Mouse (Mus musculus): ENCODE data around the gene Gm28047. TPM values are rescaled to one million over a fixed set of nuclear protein-coding genes. Genes with fewer than 3 reads are reported as not detected.
A peak's percentile ranks its signal among the peaks of the same experiment; 100 is the strongest.

Gene Gm28047
- polyA plus RNA-seq, 1 experiment from 2014 or later = not detected

DNA sequence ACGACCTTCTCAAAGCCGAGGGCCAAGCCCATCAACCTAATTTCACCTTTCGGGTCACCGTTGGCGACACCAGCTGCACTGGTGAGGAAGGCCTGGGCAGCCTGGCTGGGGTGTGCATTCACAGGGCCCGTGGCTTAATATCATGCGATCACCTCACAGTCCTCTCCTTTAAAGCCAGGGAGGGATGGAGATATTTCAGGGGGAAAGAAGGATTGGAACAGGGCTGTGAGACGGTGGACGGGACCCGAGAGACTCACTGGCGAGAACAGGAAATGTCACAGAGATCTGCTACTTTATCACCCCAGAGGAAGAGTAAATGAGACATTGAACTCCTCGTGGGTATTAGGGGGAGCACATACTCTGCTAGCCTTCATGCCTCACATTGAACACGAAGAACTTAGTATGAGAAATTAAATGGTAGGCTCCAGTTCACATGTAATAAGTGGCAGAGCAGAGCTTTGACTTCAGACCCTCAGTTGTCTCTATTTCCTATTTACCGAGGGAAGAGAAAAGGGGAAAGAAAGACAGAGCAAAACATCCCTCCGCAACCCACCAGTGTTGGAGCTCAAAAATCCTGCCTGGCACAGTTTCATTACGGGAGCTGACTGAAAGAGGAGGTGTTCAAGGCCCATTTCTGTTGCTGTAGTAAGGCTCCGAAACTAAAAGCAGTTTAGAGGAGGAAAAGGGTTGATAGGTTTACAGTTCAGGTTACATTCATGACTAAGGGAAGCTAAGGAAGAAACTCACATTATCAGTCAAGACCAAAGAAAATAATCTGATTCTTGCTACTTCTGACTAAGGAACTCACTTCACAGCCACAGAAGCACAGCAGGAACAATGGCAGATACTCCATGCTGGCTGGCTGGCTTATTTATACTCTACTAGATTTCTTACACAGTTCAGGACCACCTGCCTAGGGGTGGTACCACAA, 105.4 kb downstream of the Gm28047 start:
- WGBS = 60% methylated on average over 16 of the region's 17 CpGs
- no peaks in the 10 kb centered on the region for H3K9me3 ChIP-seq (ENCODE audit: control insufficient read depth, low read depth, low read length)
- peak overlapping the region; percentile 47 for H3K4me3 ChIP-seq (ENCODE audit: low read depth, low read length)
- H3K36me3 ChIP-seq (ENCODE audit: control insufficient read depth, insufficient read depth, low read length) = peaks cover 24% of the 10 kb centered on the region; the same call in 1 of the 2 replicates
- H3K27ac ChIP-seq (ENCODE audit: low read length) = peak overlapping the region; percentile 99
- peaks cover 13% of the 10 kb centered on the region; the same call in 1 of the 2 replicates for H3K4me1 ChIP-seq (ENCODE audit: control insufficient read depth, insufficient read depth, low read length)
- peak overlapping the region; percentile 57 for H3K9ac ChIP-seq (replicated peaks; ENCODE audit: low read depth, low read length)
- no peaks in the 10 kb centered on the region for H3K27me3 ChIP-seq (ENCODE audit: control insufficient read depth, insufficient read depth, low read length)
- peak overlapping the region; percentile 77 for H3K4me2 ChIP-seq (replicated peaks; ENCODE audit: low read depth, low read length)
- no peak for ATAC-seq (ENCODE audit: insufficient number of reproducible peaks, insufficient read depth, low FRiP score, low read depth)

DNA sequence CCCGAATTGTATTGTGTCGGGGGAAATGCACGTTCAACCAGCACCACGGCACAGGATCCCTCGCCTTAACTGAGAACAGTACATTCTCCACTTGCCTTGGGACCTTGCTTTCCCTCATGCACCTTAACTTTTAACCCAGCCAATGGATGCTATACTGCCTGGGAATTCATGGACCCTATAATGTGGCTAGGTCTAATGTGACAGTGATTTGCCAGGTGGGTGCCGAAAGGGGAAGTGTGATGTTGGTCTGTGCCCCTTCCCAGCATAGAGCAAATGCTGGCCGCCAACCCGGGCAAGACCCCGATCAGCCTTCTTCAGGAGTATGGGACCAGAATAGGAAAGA, 106.0 kb downstream of the Gm28047 start:
- Histone ChIP-seq H3K4me3 (ENCODE audit: low read depth, low read length) (peak overlapping the region; percentile 47), H3K36me3 (ENCODE audit: control insufficient read depth, insufficient read depth, low read length) (peaks cover 20% of the 10 kb centered on the region; the same call in 1 of the 2 replicates), H3K9me3 (ENCODE audit: control insufficient read depth, low read depth, low read length) (no peaks in the 10 kb centered on the region), H3K9ac (replicated peaks; ENCODE audit: low read depth, low read length) (peak overlapping the region; percentile 57), H3K4me2 (replicated peaks; ENCODE audit: low read depth, low read length) (peak overlapping the region; percentile 77), H3K27me3 (ENCODE audit: control insufficient read depth, insufficient read depth, low read length) (no peaks in the 10 kb centered on the region), H3K4me1 (ENCODE audit: control insufficient read depth, insufficient read depth, low read length) (peaks cover 13% of the 10 kb centered on the region; the same call in 1 of the 2 replicates), H3K27ac (ENCODE audit: low read length) (peak overlapping the region; percentile 99)
- no peak for ATAC-seq (ENCODE audit: insufficient number of reproducible peaks, insufficient read depth, low FRiP score, low read depth)
- WGBS = 12% methylated on average over 9 of the region's 9 CpGs

DNA sequence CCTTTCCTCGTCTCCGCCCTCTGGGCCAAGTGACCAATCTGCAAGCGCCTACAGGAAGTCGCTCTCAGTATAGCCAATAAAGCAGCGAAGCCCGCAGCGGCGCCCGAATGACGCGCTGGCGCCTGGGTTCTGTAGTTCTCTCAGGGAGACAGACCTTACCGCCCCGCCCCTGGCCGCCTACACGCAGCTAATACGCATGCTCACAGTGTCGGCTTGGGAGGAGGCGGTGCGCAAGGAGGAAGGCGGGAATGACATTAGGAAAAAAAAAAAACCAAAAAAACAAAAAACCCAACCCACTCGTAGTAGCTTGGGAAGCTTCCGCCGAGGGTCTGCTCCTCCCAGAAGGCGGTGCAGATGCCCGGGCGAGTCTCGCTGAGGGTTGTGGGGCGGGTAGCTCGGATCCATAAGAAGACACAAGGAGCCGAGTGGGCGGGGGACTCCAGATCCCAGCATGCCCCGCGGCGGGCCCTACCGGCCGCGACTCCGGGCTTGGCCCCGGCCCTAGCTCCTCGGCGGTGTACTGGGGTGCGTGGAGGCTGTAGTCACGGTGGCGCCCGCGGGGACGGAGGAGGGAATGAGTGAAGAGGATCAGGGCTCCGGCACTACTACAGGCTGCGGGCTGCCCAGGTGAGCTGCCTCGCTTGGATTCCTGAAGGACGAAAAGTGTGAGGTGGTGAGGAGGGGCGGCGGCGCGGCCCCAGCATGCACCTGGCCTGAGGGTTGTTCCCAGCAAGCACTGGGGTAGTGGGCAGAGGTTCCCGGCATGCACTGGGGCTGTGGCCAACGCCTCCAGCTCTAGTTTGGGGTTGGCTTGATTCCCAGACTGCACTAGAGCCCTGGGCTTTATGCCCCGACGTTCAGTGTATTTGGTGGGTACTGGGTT, 106.7 kb downstream of the Gm28047 start, which contains the start of gene Tarbp2:
Gene Tarbp2, plus strand, starts transcription at position 217 of the 883 bp plus-strand sequence.
- WGBS = under 1% methylated on average over 60 of the region's 60 CpGs
- peak; percentile 92 for ATAC-seq (ENCODE audit: insufficient number of reproducible peaks, insufficient read depth, low FRiP score, low read depth)
- peak within 1 kb of the TSS; percentile 77 for H3K4me2 ChIP-seq (replicated peaks; ENCODE audit: low read depth, low read length)

DNA sequence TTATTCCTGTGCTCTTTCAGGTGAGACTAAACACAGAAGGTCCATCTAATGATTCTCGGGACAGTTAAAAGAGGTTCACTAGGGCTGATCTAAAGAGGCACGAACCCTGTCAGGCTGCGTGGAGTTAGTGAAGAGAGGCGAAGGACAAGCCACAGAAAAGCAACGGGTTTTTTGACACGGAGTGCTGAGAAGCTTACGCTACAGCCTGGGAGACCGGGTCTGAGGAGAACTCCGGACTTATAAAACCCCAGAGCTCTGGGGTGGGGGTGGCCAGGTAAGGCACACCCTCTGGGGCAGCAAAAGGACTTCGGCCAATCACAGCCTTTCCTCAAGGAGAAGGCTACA, 107.3 kb downstream of the Gm28047 start:
- Histone ChIP-seq H3K9me3 (ENCODE audit: control insufficient read depth, low read depth, low read length) (no peaks in the 10 kb centered on the region), H3K4me2 (replicated peaks; ENCODE audit: low read depth, low read length) (peak overlapping the region; percentile 69), H3K27ac (ENCODE audit: low read length) (peak overlapping the region; percentile 58), H3K27me3 (ENCODE audit: control insufficient read depth, insufficient read depth, low read length) (no peaks in the 10 kb centered on the region), H3K9ac (replicated peaks; ENCODE audit: low read depth, low read length) (no peak overlapping the region), H3K36me3 (ENCODE audit: control insufficient read depth, insufficient read depth, low read length) (peaks cover 19% of the 10 kb centered on the region; the same call in 1 of the 2 replicates), H3K4me1 (ENCODE audit: control insufficient read depth, insufficient read depth, low read length) (peaks cover 13% of the 10 kb centered on the region; the same call in 1 of the 2 replicates), H3K4me3 (ENCODE audit: low read depth, low read length) (peak overlapping the region; percentile 47)
- WGBS = 0% methylated on average over 10 of the region's 10 CpGs
- no peak for ATAC-seq (ENCODE audit: insufficient number of reproducible peaks, insufficient read depth, low FRiP score, low read depth)

More for the DNA sequence above, 106.7 kb downstream of the Gm28047 start, which contains the start of gene Tarbp2:
- peak within 1 kb of the TSS; percentile 57 for H3K9ac ChIP-seq (replicated peaks; ENCODE audit: low read depth, low read length)
- peaks cover 13% of the 10 kb centered on the region; the same call in 1 of the 2 replicates for H3K4me1 ChIP-seq (ENCODE audit: control insufficient read depth, insufficient read depth, low read length)
- H3K27ac ChIP-seq (ENCODE audit: low read length) = peak within 1 kb of the TSS; percentile 99
- peaks cover 19% of the 10 kb centered on the region; the same call in 1 of the 2 replicates for H3K36me3 ChIP-seq (ENCODE audit: control insufficient read depth, insufficient read depth, low read length)
- no peaks in the 10 kb centered on the region for H3K27me3 ChIP-seq (ENCODE audit: control insufficient read depth, insufficient read depth, low read length)
- peak within 1 kb of the TSS; percentile 47 for H3K4me3 ChIP-seq (ENCODE audit: low read depth, low read length)
- H3K9me3 ChIP-seq (ENCODE audit: control insufficient read depth, low read depth, low read length) = no peaks in the 10 kb centered on the region

DNA sequence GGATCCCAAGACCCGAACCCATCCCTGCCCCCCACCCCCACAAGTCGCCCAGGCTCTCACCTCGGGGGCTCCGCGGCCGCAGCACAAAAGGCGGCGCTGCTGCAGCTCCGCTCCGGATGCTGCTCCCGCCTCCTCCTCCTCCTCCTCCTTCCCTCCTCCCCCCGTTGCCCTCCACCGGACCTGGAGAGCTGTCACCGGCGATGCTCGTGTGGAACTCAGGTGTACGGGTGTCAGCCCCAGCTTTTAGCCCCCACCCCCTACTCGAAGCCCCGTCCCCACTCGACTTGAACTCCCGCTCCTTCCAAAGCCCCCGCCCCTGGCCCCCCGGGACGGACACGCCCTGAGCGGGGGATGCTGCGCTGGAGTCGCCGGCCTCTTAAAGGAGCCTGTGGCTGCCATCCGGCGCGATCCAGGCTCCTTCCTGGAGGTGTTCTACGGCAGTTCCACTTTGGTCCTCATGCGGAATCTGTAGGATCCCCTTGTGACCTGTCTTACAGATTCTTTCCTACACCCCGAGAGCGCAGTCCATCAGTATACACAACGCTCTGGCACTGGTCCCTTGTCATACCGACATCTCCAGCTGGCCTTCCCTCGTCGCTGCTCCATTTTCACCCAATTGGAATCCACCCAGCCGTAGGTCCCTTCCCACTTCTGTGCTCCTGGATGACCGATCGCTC, 108.0 kb downstream of the Gm28047 start, which contains the start of gene Map3k12:
Gene Map3k12, minus strand, starts transcription at position 337 of the 677 bp plus-strand sequence.
- Histone ChIP-seq H3K4me3 (ENCODE audit: low read depth, low read length) (peak within 1 kb of the TSS; percentile 47), H3K4me2 (replicated peaks; ENCODE audit: low read depth, low read length) (peak within 1 kb of the TSS; percentile 69), H3K27ac (ENCODE audit: low read length) (peak within 1 kb of the TSS; percentile 99), H3K36me3 (ENCODE audit: control insufficient read depth, insufficient read depth, low read length) (peaks cover 13% of the 10 kb centered on the region; the same call in 1 of the 2 replicates), H3K9ac (replicated peaks; ENCODE audit: low read depth, low read length) (peak within 1 kb of the TSS; percentile 36), H3K4me1 (ENCODE audit: control insufficient read depth, insufficient read depth, low read length) (peaks cover 20% of the 10 kb centered on the region), H3K27me3 (ENCODE audit: control insufficient read depth, insufficient read depth, low read length) (no peaks in the 10 kb centered on the region), H3K9me3 (ENCODE audit: control insufficient read depth, low read depth, low read length) (no peaks in the 10 kb centered on the region)
- 0 out of 2 replicates have a peak, but pooled peaks have one; percentile 9 for ATAC-seq (ENCODE audit: insufficient number of reproducible peaks, insufficient read depth, low FRiP score, low read depth)
- under 1% methylated on average over 43 of the region's 43 CpGs for WGBS

DNA sequence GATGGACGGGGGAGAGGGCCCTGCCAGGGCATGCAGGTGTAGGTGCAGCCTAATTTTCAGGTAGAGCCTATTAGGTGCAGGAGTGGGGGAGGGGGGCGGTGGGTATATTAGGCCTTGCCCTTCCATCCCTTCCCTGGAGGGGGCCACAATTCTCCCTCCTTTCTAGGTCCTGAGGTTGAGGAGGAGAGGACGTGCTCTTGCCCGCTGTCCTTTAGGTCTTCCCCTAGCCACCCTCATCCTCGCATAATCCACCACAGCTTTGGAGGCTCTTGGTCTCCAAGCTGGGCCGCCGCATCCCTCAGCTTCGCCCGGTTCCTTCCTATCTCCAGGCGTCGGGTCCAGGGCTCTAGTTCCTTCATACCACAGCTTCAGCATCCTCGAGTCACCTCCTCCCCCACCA, 108.6 kb downstream of the Gm28047 start:
- Histone ChIP-seq H3K36me3 (ENCODE audit: control insufficient read depth, insufficient read depth, low read length) (peaks cover 7% of the 10 kb centered on the region; the same call in 1 of the 2 replicates), H3K4me1 (ENCODE audit: control insufficient read depth, insufficient read depth, low read length) (peaks cover 26% of the 10 kb centered on the region), H3K4me3 (ENCODE audit: low read depth, low read length) (peak overlapping the region; percentile 47), H3K27me3 (ENCODE audit: control insufficient read depth, insufficient read depth, low read length) (no peaks in the 10 kb centered on the region), H3K9ac (replicated peaks; ENCODE audit: low read depth, low read length) (peak overlapping the region; percentile 36), H3K9me3 (ENCODE audit: control insufficient read depth, low read depth, low read length) (no peaks in the 10 kb centered on the region), H3K27ac (ENCODE audit: low read length) (peak overlapping the region; percentile 58; the same call in 1 of the 2 replicates), H3K4me2 (replicated peaks; ENCODE audit: low read depth, low read length) (peak overlapping the region; percentile 69)
- 4% methylated on average over 12 of the region's 12 CpGs for WGBS
- no peak for ATAC-seq (ENCODE audit: insufficient number of reproducible peaks, insufficient read depth, low FRiP score, low read depth)

DNA sequence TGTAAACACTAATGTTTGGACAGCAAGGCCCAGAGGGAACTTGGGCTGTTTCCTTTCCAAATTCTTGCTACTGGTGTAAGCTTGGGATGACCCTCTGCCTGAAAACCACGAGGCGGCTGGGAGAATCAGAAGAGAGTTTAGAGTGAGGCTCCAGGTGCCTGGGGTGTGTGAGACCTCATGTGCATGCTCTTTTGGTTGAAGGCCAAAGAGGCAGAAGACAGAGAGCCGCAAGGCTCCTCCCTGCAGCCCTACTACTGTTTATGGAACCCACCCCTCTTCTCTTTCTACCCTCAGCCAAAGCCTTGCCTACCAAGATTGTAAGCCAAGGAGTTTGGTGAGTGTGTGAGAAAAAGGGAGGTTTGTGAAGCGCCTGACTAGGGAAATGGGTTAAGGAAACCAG, 109.1 kb downstream of the Gm28047 start:
- Histone ChIP-seq H3K27me3 (ENCODE audit: control insufficient read depth, insufficient read depth, low read length) (no peaks in the 10 kb centered on the region), H3K36me3 (ENCODE audit: control insufficient read depth, insufficient read depth, low read length) (peaks cover 2% of the 10 kb centered on the region; the same call in 1 of the 2 replicates), H3K4me3 (ENCODE audit: low read depth, low read length) (peak overlapping the region; percentile 47), H3K27ac (ENCODE audit: low read length) (0 out of 2 replicates have a peak overlapping the region, but pooled peaks have one; percentile 58), H3K4me1 (ENCODE audit: control insufficient read depth, insufficient read depth, low read length) (peaks cover 29% of the 10 kb centered on the region), H3K4me2 (replicated peaks; ENCODE audit: low read depth, low read length) (peak overlapping the region; percentile 69), H3K9me3 (ENCODE audit: control insufficient read depth, low read depth, low read length) (no peaks in the 10 kb centered on the region), H3K9ac (replicated peaks; ENCODE audit: low read depth, low read length) (no peak overlapping the region)
- ATAC-seq (ENCODE audit: insufficient number of reproducible peaks, insufficient read depth, low FRiP score, low read depth) = no peak
- WGBS = 41% methylated on average over 4 of the region's 4 CpGs

All from stomach, embryonic 14.5 days (tissue).